8 mouse cellular contexts compared by ENCODE assay signal in the genomic region with DNA sequence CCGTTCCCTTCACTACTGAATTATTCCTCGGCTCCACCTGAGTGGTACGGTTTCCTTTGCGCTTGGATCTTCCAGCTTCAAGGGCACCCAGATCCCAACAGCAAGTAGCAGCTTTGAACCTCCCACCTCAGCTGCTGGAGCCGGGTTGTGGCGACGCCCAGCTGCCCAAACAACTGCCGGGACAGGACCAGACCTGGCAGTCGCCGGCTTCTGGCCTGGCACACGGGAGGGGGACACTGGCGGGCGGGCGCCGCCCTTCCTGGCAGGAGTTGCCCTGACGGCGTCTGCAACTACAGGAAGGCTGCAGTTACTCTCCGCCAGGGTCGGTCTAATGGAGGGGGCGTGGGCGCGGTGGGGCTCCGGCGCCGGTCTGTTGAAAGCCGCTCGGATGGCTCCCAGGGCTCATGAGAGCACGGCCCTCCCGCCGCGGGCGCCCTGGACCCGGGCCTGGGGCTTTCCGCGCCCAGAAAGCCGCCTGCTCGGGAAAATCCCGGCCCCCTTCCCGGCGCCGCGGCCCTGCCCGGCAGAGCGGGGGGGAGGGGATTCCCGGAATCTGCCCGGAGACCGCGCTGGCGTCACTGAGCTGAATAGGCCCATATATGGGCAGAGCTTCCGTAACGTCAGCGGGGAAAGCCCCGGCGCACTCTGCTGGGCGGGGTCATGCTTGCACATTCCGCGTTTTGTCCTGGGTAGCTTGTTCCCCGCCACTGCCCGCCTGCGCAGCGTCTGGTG. TPM values are rescaled to one million over a fixed set of nuclear protein-coding genes. Genes with fewer than 3 reads are reported as not detected.
DNase-seq lines count a peak whose midpoint lies in the region; ATAC-seq and TF ChIP-seq lines count a peak whose summit lies in the region.

No protein-coding gene starts in this region.

- peak; percentile 98 for DNase-seq in heart, postnatal 10 days
- DNase-seq in kidney, postnatal 4 days = peak; percentile 94 to 96
- DNase-seq in telencephalon, adult 2 months (ENCODE audit: low read depth, low spot score) = peak; percentile 89

- peak overlapping the region; percentile 96 for H3K4me2 ChIP-seq in forebrain, embryonic 13.5 days
- H3K4me2 ChIP-seq in liver, embryonic 16.5 days (ENCODE audit: low read depth, low read length) = peak overlapping the region; percentile 98
- peak overlapping the region; percentile 98 for H3K4me2 ChIP-seq in neural tube, embryonic 12.5 days (replicated peaks)

- H3K27ac ChIP-seq in forebrain, embryonic 13.5 days = peak overlapping the region; percentile 54; the same call in 1 of the 2 replicates
- peak overlapping the region; percentile 97 for H3K27ac ChIP-seq in liver, embryonic 16.5 days (ENCODE audit: low read length)
- H3K27ac ChIP-seq in neural tube, embryonic 12.5 days = 0 out of 2 replicates have a peak overlapping the region, but pooled peaks have one; percentile 4

- H3K27me3 ChIP-seq in E14TG2a.4 (ENCODE audit: insufficient read depth, low read length) = no peaks in the 10 kb centered on the region
- H3K27me3 ChIP-seq in forebrain, embryonic 13.5 days = peaks cover 42% of the 10 kb centered on the region
- peaks cover 9% of the 10 kb centered on the region for H3K27me3 ChIP-seq in liver, embryonic 16.5 days (ENCODE audit: control insufficient read depth, insufficient read depth, low read depth, low read length)
- H3K27me3 ChIP-seq in neural tube, embryonic 12.5 days (replicated peaks) = peaks cover 30% of the 10 kb centered on the region

- H3K4me1 ChIP-seq in E14TG2a.4 (replicated peaks; ENCODE audit: low read depth, low read length) = peaks cover 54% of the 10 kb centered on the region
- peaks cover 78% of the 10 kb centered on the region for H3K4me1 ChIP-seq in forebrain, embryonic 13.5 days
- H3K4me1 ChIP-seq in liver, embryonic 16.5 days (ENCODE audit: control insufficient read depth, low read depth, low read length) = peaks cover 92% of the 10 kb centered on the region
- peaks cover 57% of the 10 kb centered on the region for H3K4me1 ChIP-seq in neural tube, embryonic 12.5 days

- peak overlapping the region; percentile 91 for H3K4me3 ChIP-seq in E14TG2a.4 (replicated peaks; ENCODE audit: low read length)
- peak overlapping the region; percentile 51 for H3K4me3 ChIP-seq in forebrain, embryonic 13.5 days
- peak overlapping the region; percentile 75 for H3K4me3 ChIP-seq in liver, embryonic 16.5 days (ENCODE audit: low read depth, low read length)
- H3K4me3 ChIP-seq in neural tube, embryonic 12.5 days = peak overlapping the region; percentile 46

- peak overlapping the region; percentile 72 for H3K9ac ChIP-seq in forebrain, embryonic 13.5 days
- peak overlapping the region; percentile 73 for H3K9ac ChIP-seq in liver, embryonic 16.5 days (ENCODE audit: low read depth, low read length)
- H3K9ac ChIP-seq in neural tube, embryonic 12.5 days = peak overlapping the region; percentile 62

- WGBS in forebrain, embryonic 13.5 days = under 1% methylated on average over 61 of the region's 61 CpGs
- under 1% methylated on average over 61 of the region's 61 CpGs for WGBS in liver, embryonic 16.5 days (ENCODE audit: insufficient replicate concordance)
- 1% methylated on average over 61 of the region's 61 CpGs for WGBS in neural tube, embryonic 12.5 days

- ATAC-seq in cerebellum, adult (ENCODE audit: insufficient number of reproducible peaks, low FRiP score, low TSS enrichment) = peak; percentile 65
- peak; percentile 90 for ATAC-seq in forebrain, embryonic 13.5 days
- ATAC-seq in liver, embryonic 16.5 days (ENCODE audit: low read depth) = peak; percentile 79
- peak; percentile 79 for ATAC-seq in neural tube, embryonic 12.5 days (ENCODE audit: low FRiP score, low read depth)

- no peaks in the 10 kb centered on the region for H3K9me3 ChIP-seq in E14TG2a.4 (ENCODE audit: low read length)
- H3K9me3 ChIP-seq in forebrain, embryonic 13.5 days (replicated peaks) = no peaks in the 10 kb centered on the region
- H3K9me3 ChIP-seq in liver, embryonic 16.5 days (replicated peaks; ENCODE audit: control insufficient read depth, low read length) = no peaks in the 10 kb centered on the region
- no peaks in the 10 kb centered on the region for H3K9me3 ChIP-seq in neural tube, embryonic 12.5 days

- no peak for TF ChIP-seq CTCF in E14TG2a.4 (conservative IDR thresholded peaks at IDR 0.05; ENCODE audit: low read length)

- peaks cover 34% of the 10 kb centered on the region for H3K36me3 ChIP-seq in E14TG2a.4 (ENCODE audit: insufficient read depth, low read length)
- H3K36me3 ChIP-seq in forebrain, embryonic 13.5 days (ENCODE audit: poor library complexity, severe bottlenecking) = peaks cover 42% of the 10 kb centered on the region
- H3K36me3 ChIP-seq in liver, embryonic 16.5 days (ENCODE audit: control insufficient read depth, insufficient read depth) = peaks cover 36% of the 10 kb centered on the region
- peaks cover 30% of the 10 kb centered on the region for H3K36me3 ChIP-seq in neural tube, embryonic 12.5 days

- intact Hi-C loops in heart, postnatal 10 days (cut with DNase I) = loop anchor here (5.0 kb wide), 1 partner anchor 314 kb away; a partner anchor contains a TSS

RNA-seq across cellular contexts. Expression of a gene that starts 2.3 kb away (rescaled TPM):
- 3.4 and 4.2 TPM in 2 replicates for polyA plus RNA-seq in forebrain, embryonic 13.5 days (2015; fragmentation: Nextera tagmentation; extraction: Ambion mirVana)
- total RNA-seq in heart, postnatal 10 days (2021) = 10 to 100 TPM; 12.6 to 12.7 TPM
- 10.6 and 16.5 TPM in 2 replicates for polyA plus RNA-seq in liver, embryonic 16.5 days (2015; fragmentation: Nextera tagmentation; extraction: Ambion mirVana)
- polyA plus RNA-seq in neural tube, embryonic 12.5 days (2016; fragmentation: Nextera tagmentation; extraction: Ambion mirVana) = 9.9 TPM in 2 replicates

RNA-seq across cellular contexts. Expression of a gene that starts 6.6 kb away (rescaled TPM):
- polyA plus RNA-seq in forebrain, embryonic 13.5 days (2015; fragmentation: Nextera tagmentation; extraction: Ambion mirVana) = 119 and 124 TPM in 2 replicates
- 10 to 100 TPM; 53.4 to 55.4 TPM for total RNA-seq in heart, postnatal 10 days (2021)
- 91.6 and 98.1 TPM in 2 replicates for polyA plus RNA-seq in liver, embryonic 16.5 days (2015; fragmentation: Nextera tagmentation; extraction: Ambion mirVana)
- polyA plus RNA-seq in neural tube, embryonic 12.5 days (2016; fragmentation: Nextera tagmentation; extraction: Ambion mirVana) = 78.4 and 85.2 TPM in 2 replicates

RNA-seq across cellular contexts. Expression of a gene that starts 6.8 kb away (rescaled TPM):
- polyA plus RNA-seq in forebrain, embryonic 13.5 days (2015; fragmentation: Nextera tagmentation; extraction: Ambion mirVana) = 1,640 and 1,662 TPM in 2 replicates
- 100 to 1,000 TPM; 689 to 769 TPM for total RNA-seq in heart, postnatal 10 days (2021)
- 1,724 and 1,773 TPM in 2 replicates for polyA plus RNA-seq in liver, embryonic 16.5 days (2015; fragmentation: Nextera tagmentation; extraction: Ambion mirVana)
- 1,247 and 1,331 TPM in 2 replicates for polyA plus RNA-seq in neural tube, embryonic 12.5 days (2016; fragmentation: Nextera tagmentation; extraction: Ambion mirVana)

RNA-seq across cellular contexts. Expression of a gene that starts 7.0 kb away (rescaled TPM):
- polyA plus RNA-seq in forebrain, embryonic 13.5 days (2015; fragmentation: Nextera tagmentation; extraction: Ambion mirVana) = not detected in 2 replicates
- 1 to 10 TPM in 1 of 2 experiments, not detected in 1; 1.6 TPM for total RNA-seq in heart, postnatal 10 days (2021)
- polyA plus RNA-seq in liver, embryonic 16.5 days (2015; fragmentation: Nextera tagmentation; extraction: Ambion mirVana) = 0.45 and 1.4 TPM in 2 replicates
- polyA plus RNA-seq in neural tube, embryonic 12.5 days (2016; fragmentation: Nextera tagmentation; extraction: Ambion mirVana) = not detected in 2 replicates

RNA-seq across cellular contexts. Expression of a gene that starts 14.2 kb away (rescaled TPM):
- 16.8 and 21.5 TPM in 2 replicates for polyA plus RNA-seq in forebrain, embryonic 13.5 days (2015; fragmentation: Nextera tagmentation; extraction: Ambion mirVana)
- total RNA-seq in heart, postnatal 10 days (2021) = 1 to 10 TPM; 1.8 to 2.3 TPM
- polyA plus RNA-seq in liver, embryonic 16.5 days (2015; fragmentation: Nextera tagmentation; extraction: Ambion mirVana) = 8.5 and 9.5 TPM in 2 replicates
- 17.6 and 18.2 TPM in 2 replicates for polyA plus RNA-seq in neural tube, embryonic 12.5 days (2016; fragmentation: Nextera tagmentation; extraction: Ambion mirVana)

Comparison
In these comparisons a context has a peak if more than half of its experiments do, and no peak if none do; other contexts are left out.
1. Peak in every context shown above with its lines: DNase-seq, ATAC-seq, H3K4me3 ChIP-seq and H3K27ac ChIP-seq.
2. H3K27ac ChIP-seq: peak in every context shown above with its lines; median percentile 97 in liver, embryonic 16.5 days; 54 in forebrain, embryonic 13.5 days; 4 in neural tube, embryonic 12.5 days.